Mouse (Mus musculus) neural tube, embryonic 12.5 days (tissue): ENCODE results near the gene Atf6b. TPM values are rescaled to one million over a fixed set of nuclear protein-coding genes. Genes with fewer than 3 reads are reported as not detected.

Experiments used
- ATAC-seq: fragments of 200-750 bp; cut with Nextera tagmentation; 2 replicates; pipeline ENCODE4 v1.8.0; 2017; ENCODE audit warnings: low read depth, mild to moderate bottlenecking, moderate TSS enrichment, moderate library complexity; ENCODE audit not compliant: low FRiP score
- H3K27ac ChIP-seq: fragments of 300-500 bp; sonication (generic); 2 replicates; pipeline ENCODE4 v1.5.1; 2016
- H3K27me3 ChIP-seq: fragments of 300-500 bp; sonication (generic); replicated peaks from 2 replicates; pipeline ENCODE4 v1.6.1; 2016; ENCODE audit warnings: mild to moderate bottlenecking
- H3K36me3 ChIP-seq: fragments of 300-500 bp; sonication (generic); 2 replicates; pipeline ENCODE4 v1.6.1; 2016; ENCODE audit warnings: mild to moderate bottlenecking
- H3K4me1 ChIP-seq: fragments of 300-500 bp; sonication (generic); 2 replicates; pipeline ENCODE4 v1.6.1; 2016
- H3K4me2 ChIP-seq: fragments of 300-500 bp; sonication (generic); replicated peaks from 2 replicates; pipeline ENCODE4 v1.6.1; 2016; ENCODE audit warnings: mild to moderate bottlenecking
- H3K4me3 ChIP-seq: fragments of 300-500 bp; sonication (generic); 2 replicates; pipeline ENCODE4 v1.5.1; 2016
- H3K9ac ChIP-seq: fragments of 300-500 bp; sonication (generic); 2 replicates; pipeline ENCODE4 v1.6.1; 2016; ENCODE audit warnings: mild to moderate bottlenecking
- H3K9me3 ChIP-seq: fragments of 300-500 bp; sonication (generic); 2 replicates; pipeline ENCODE4 v1.6.1; 2016; ENCODE audit warnings: mild to moderate bottlenecking
- WGBS: fragments of 180-500 bp; shearing (Covaris S2); methylation state at CpG from one replicate; pipeline ENCODE4 v1.1.7; 2016; 5-methylcytosine and 5-hydroxymethylcytosine counted together
- polyA plus RNA-seq: library from polyadenylated mRNA; unstranded; fragments of >200 nt; fragmentation: Nextera tagmentation; extraction: Ambion mirVana; gene quantifications from 2 replicates; pipeline ENCODE4 v1.2.1, GENCODE M21; 2016

Atf6b gene
- polyA plus RNA-seq, 1 experiment from 2014 or later: 120 TPM

- peak; percentile 11; the same call in 1 of the 2 replicates for ATAC-seq
- peaks cover 40% of the 10 kb centered on the region for H3K27me3 ChIP-seq
- H3K4me1 ChIP-seq: peaks cover 57% of the 10 kb centered on the region
- H3K9me3 ChIP-seq: no peaks in the 10 kb centered on the region
- H3K36me3 ChIP-seq: peaks cover 10% of the 10 kb centered on the region; the same call in 1 of the 2 replicates
- H3K9ac ChIP-seq: peak within 1 kb of the TSS; percentile 60
- H3K27ac ChIP-seq: peak within 1 kb of the TSS; percentile 72; the same call in 1 of the 2 replicates
- peak within 1 kb of the TSS; percentile 86 for H3K4me2 ChIP-seq
- 7% methylated on average over 29 of the region's 29 CpGs for WGBS
- peak within 1 kb of the TSS; percentile 60 for H3K4me3 ChIP-seq
These were observed 18.9 kb upstream of the Atf6b start, which contains the start of gene Ppt2 for GRCm38 (mm10) chr17:34627943-34628643. Gene Ppt2 (minus strand): TSS chr17:34628510.

DNA sequence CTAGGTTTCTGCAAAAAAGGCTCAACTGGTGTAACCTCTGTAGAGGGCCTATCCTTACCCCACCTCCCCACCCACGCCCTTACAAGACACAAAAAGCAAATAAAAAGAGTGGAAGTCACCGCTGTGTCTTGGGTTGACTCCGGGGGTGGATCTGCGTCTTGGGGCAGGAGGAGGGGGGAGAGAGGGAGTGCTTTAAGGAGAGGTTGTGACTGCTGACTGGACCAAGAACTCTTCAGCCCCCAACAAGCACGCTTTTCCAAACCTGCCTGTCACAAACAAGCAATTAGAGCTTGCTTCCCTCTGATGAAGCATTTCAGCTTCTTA is 18.3 kb upstream of the Atf6b start:
- Histone ChIP-seq H3K9me3 (no peaks in the 10 kb centered on the region), H3K27me3 (peaks cover 45% of the 10 kb centered on the region), H3K4me1 (peaks cover 57% of the 10 kb centered on the region), H3K4me2 (peak overlapping the region; percentile 86), H3K27ac (no peak overlapping the region), H3K9ac (peak overlapping the region; percentile 60; the same call in 1 of the 2 replicates), H3K4me3 (peak overlapping the region; percentile 60; the same call in 1 of the 2 replicates), H3K36me3 (peaks cover 7% of the 10 kb centered on the region; the same call in 1 of the 2 replicates)
- no peak for ATAC-seq
- WGBS: 19% methylated on average over 5 of the region's 5 CpGs

GRCm38 (mm10) chr17:34629221-34629751 is 17.7 kb upstream of the Atf6b start, which contains the start of gene Prrt1:
Gene Prrt1 (plus strand): TSS chr17:34629533.
- WGBS: 3% methylated on average over 16 of the region's 16 CpGs
- Histone ChIP-seq H3K4me2 (peak within 1 kb of the TSS; percentile 86), H3K27me3 (peaks cover 45% of the 10 kb centered on the region), H3K27ac (no peak within 1 kb of the TSS), H3K9me3 (no peaks in the 10 kb centered on the region), H3K4me1 (peaks cover 57% of the 10 kb centered on the region), H3K36me3 (no peaks in the 10 kb centered on the region), H3K4me3 (peak within 1 kb of the TSS; percentile 60), H3K9ac (peak within 1 kb of the TSS; percentile 60)
- ATAC-seq: no peak

DNA sequence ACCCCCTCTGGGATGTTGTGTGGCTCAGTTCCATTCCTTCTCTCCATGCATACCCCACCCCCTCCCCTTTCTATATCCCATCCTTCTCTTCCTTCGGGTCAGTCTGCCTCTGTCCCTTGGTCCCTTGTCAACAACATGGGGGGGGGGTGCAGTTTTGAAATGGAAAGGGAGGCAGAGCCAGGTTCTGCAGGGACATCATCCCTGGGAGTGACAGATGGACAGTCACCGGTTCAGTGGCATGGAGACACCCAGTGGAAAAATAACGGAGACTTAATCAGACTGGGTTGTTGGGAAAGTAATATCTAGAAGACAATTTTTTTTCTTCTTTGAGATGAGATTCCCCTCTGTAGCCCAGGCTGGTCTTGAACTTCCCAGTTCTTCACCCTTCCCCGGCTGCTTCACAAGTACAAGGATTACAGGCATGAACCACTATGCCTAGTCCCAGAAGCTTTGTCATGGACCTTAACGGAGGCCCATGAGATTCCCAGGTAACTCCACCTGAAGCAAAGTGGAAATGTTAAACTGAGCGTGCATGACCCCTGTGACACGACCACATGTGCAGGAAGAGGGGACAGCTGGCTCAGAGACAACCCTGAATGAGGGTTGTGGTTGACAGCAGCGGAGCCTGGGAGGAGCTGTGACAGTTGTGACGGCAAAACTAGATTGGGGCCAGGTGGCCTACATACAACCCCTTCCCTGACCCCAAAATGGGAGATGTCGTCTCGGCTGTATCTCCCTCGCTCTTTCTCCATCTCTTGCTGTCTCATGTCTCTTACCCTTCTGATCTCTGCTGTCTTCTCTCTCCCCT is 16.9 kb upstream of the Atf6b start:
- WGBS: 13% methylated on average over 12 of the region's 12 CpGs

DNA sequence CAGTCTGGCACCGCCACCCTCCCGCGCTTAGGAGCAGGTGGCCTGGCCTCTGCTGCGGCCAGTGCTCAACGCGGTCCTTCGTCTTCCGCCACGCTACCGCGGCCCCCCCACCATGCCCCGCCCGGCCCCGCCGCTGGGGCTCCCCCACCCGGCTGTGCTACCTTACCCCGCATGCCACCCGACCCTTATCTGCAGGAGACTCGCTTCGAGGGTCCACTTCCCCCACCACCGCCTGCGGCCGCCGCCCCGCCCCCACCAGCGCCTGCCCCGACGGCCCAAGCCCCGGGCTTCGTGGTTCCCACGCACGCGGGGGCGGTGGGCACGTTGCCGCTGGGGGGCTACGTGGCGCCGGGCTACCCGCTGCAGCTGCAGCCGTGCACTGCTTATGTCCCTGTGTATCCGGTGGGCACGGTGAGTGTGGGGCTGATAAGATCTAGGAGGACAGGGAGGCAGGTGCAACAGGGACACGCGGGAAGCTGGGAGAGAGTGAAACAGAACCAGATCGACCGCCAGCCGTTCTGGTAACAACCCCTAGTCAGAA is 16.1 kb upstream of the Atf6b start:
- WGBS: 2% methylated on average over 47 of the region's 48 CpGs
- peak overlapping the region; percentile 32 for H3K4me3 ChIP-seq
- no peaks in the 10 kb centered on the region for H3K9me3 ChIP-seq
- no peak for ATAC-seq
- peaks cover 55% of the 10 kb centered on the region for H3K4me1 ChIP-seq
- H3K36me3 ChIP-seq: no peaks in the 10 kb centered on the region
- H3K4me2 ChIP-seq: peak overlapping the region; percentile 86
- H3K27me3 ChIP-seq: peaks cover 45% of the 10 kb centered on the region
- H3K27ac ChIP-seq: no peak overlapping the region
- H3K9ac ChIP-seq: peak overlapping the region; percentile 50

More for the DNA sequence above, 16.9 kb upstream of the Atf6b start:
- ATAC-seq: no peak
- peaks cover 45% of the 10 kb centered on the region for H3K27me3 ChIP-seq
- no peaks in the 10 kb centered on the region for H3K36me3 ChIP-seq
- H3K9ac ChIP-seq: 0 out of 2 replicates have a peak overlapping the region, but pooled peaks have one; percentile 50
- H3K9me3 ChIP-seq: no peaks in the 10 kb centered on the region
- H3K4me3 ChIP-seq: peak overlapping the region; percentile 32
- H3K4me2 ChIP-seq: peak overlapping the region; percentile 86
- no peak overlapping the region for H3K27ac ChIP-seq
- H3K4me1 ChIP-seq: peaks cover 57% of the 10 kb centered on the region

- peaks cover 47% of the 10 kb centered on the region for H3K4me1 ChIP-seq
- no peaks in the 10 kb centered on the region for H3K36me3 ChIP-seq
- H3K4me3 ChIP-seq: peak overlapping the region; percentile 24
- no peaks in the 10 kb centered on the region for H3K9me3 ChIP-seq
- H3K4me2 ChIP-seq: peak overlapping the region; percentile 86
- 3% methylated on average over 12 of the region's 12 CpGs for WGBS
- peaks cover 45% of the 10 kb centered on the region for H3K27me3 ChIP-seq
- no peak for ATAC-seq
- no peak overlapping the region for H3K27ac ChIP-seq
- peak overlapping the region; percentile 38; the same call in 1 of the 2 replicates for H3K9ac ChIP-seq
These were observed 15.3 kb upstream of the Atf6b start for GRCm38 (mm10) chr17:34631647-34632046.

DNA sequence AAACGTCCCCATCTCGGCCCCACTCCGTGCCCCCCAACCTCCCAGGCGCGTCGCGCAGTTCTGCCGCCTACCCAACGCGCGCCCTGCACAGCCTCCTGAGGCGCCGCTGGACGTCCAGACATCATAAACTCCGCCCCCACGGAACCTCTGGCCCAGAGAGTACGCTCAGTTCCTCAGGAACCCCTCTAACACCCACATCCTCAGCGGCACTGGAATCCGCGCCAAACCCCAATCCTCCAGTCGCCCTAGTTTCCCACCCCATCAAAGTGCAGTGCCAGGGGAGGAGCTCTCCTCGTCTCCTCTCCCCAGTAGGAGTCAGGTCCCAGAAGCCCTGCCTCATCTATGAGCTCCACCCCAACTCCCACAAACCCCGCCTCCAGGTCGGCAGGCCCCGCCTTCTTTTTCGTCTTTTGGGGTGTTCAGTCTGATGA is 14.7 kb upstream of the Atf6b start:
- under 1% methylated on average over 26 of the region's 26 CpGs for WGBS

GRCm38 (mm10) chr17:34635671-34636070 is 11.3 kb upstream of the Atf6b start:
- no peak overlapping the region for H3K27ac ChIP-seq
- H3K36me3 ChIP-seq: no peaks in the 10 kb centered on the region
- H3K9ac ChIP-seq: no peak overlapping the region
- H3K4me2 ChIP-seq: no peak overlapping the region
- ATAC-seq: no peak
- peaks cover 20% of the 10 kb centered on the region for H3K4me1 ChIP-seq
- H3K4me3 ChIP-seq: no peak overlapping the region
- no peaks in the 10 kb centered on the region for H3K9me3 ChIP-seq
- H3K27me3 ChIP-seq: peaks cover 29% of the 10 kb centered on the region
- WGBS: 73% methylated on average over 2 of the region's 2 CpGs

More for the DNA sequence above, 14.7 kb upstream of the Atf6b start:
- Histone ChIP-seq H3K4me2 (peak overlapping the region; percentile 86), H3K27me3 (peaks cover 45% of the 10 kb centered on the region), H3K27ac (no peak overlapping the region), H3K36me3 (no peaks in the 10 kb centered on the region), H3K4me3 (peak overlapping the region; percentile 24), H3K4me1 (peaks cover 47% of the 10 kb centered on the region), H3K9ac (peak overlapping the region; percentile 38; the same call in 1 of the 2 replicates), H3K9me3 (no peaks in the 10 kb centered on the region)
- no peak for ATAC-seq

- no peak for ATAC-seq
- Histone ChIP-seq H3K4me1 (peaks cover 10% of the 10 kb centered on the region), H3K4me2 (no peak overlapping the region), H3K9me3 (no peaks in the 10 kb centered on the region), H3K27ac (no peak overlapping the region), H3K27me3 (peaks cover 11% of the 10 kb centered on the region), H3K4me3 (no peak overlapping the region), H3K9ac (no peak overlapping the region), H3K36me3 (no peaks in the 10 kb centered on the region)
- WGBS: 65% methylated on average over 3 of the region's 3 CpGs
These were observed 9.5 kb upstream of the Atf6b start for GRCm38 (mm10) chr17:34637459-34637858.

DNA sequence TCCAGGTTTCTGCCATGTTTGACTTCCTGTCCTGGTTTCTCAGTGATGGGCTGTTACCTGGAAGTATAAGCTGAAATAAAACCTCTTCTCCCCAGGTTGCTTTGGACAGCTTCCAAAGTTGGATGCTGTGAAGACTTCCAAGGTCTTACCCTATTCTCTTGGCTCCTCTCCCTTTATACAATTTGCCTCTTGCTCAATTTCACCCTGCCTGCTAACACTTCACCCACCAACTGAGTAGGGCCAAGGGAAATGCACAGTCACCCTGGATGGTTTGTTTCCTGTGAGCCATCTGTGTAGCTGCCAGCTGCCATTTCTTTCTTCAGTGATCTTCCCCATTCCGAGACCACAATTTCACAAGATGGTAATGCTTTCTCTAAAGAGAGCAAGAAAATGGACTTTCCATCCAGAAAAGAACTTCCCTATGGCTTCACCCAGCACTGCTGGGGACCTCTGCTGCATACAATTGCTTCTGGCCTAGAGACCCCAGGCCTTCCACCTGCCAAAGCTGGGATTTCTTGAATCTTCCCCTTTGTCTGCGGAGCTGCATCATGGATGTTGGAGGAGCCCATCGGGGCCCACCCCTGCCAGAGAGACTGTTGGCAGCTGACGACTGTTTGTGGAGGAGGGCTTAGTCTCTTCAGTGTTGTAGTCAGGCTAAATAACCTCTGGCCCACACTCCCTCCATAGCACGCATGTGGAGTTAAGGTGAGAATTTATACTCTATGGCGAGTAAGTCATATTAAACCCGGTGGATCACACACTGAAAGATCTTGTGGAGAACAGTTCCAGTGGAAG is 7.3 kb upstream of the Atf6b start:
- Histone ChIP-seq H3K4me2 (no peak overlapping the region), H3K27me3 (no peaks in the 10 kb centered on the region), H3K4me3 (no peak overlapping the region), H3K9ac (no peak overlapping the region), H3K4me1 (peaks cover 10% of the 10 kb centered on the region; the same call in 1 of the 2 replicates), H3K27ac (no peak overlapping the region), H3K36me3 (no peaks in the 10 kb centered on the region), H3K9me3 (no peaks in the 10 kb centered on the region)
- ATAC-seq: no peak
- 83% methylated on average over 7 of the region's 7 CpGs for WGBS
